Mouse (Mus musculus) cortical plate, adult 2 months (tissue): ENCODE measurements around the gene Efcab8.

Source experiments
- CTCF ChIP-seq: fragments of 200-500 bp; IDR thresholded peaks from 2 replicates; pipeline ENCODE4 v1.5.1; 2011; ENCODE audit warnings: mild to moderate bottlenecking, control low read depth, low read length; ENCODE audit not compliant: insufficient read depth; ENCODE audit errors: extremely low read depth
- POLR2A ChIP-seq: fragments of 200-500 bp; IDR thresholded peaks from 2 replicates; pipeline ENCODE4 v1.6.1; 2011; ENCODE audit warnings: mild to moderate bottlenecking, low read length, control low read depth; ENCODE audit not compliant: insufficient read depth; ENCODE audit errors: extremely low read depth

GRCm38 (mm10) chr2:153850351-153851029, 70.8 kb downstream of the Efcab8 start:
- no peak for TF ChIP-seq POLR2A
- peak; percentile 56 for TF ChIP-seq CTCF
